Mouse (Mus musculus) c-Kit-positive CD71-positive TER-119-positive erythroid progenitor cells, embryonic 14.5 days (primary cell): ENCODE results near the gene Aebp1.
A peak's percentile ranks its signal among the peaks of the same experiment; 100 is the strongest.

Source experiments
- DNase-seq: peaks from one replicate; pipeline ENCODE4 v3.0.0-alpha.2; 2013; ENCODE audit warnings: low spot score

Aebp1 gene

DNA sequence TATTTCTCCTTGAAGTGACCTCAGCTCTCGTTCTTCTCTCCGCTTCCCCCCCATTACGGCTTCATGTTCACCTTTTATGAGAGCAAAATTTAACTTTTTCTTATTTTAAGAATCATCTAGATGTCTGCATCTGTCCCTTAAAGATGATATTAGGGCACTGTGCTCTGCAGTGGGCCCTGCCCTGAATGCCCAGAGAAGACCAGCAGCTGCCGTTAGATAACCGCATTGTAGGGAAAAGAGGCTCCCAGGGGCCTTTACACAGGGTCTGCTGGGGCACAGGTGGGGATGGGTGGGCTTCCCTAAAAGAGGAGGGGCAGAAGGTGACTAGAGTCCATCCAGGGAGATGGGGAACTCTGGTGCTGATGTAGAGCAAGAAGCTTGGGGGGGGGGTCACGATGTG lies 32.1 kb downstream of the Aebp1 start:
- no peak for DNase-seq

DNA sequence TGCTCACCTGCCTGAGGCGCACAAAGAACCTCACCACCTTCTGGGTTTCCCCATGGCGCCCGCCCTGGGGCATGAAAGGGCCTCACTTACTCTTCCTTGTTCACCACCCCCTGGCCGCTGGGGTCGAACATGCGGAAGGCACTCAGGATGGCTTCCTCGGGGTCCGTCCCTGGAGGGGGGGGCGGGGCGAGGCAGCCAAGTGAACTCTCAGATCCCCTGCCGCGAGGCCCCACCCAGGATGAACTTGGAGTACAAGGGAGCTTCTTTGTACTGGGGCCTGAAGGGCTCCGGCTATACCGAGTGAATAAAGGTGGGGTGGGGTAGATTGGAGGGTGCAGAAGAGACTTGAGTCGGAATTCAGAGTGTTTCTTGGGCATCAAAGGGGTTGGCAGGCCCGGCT lies 35.5 kb downstream of the Aebp1 start:
- DNase-seq = no peak

DNA sequence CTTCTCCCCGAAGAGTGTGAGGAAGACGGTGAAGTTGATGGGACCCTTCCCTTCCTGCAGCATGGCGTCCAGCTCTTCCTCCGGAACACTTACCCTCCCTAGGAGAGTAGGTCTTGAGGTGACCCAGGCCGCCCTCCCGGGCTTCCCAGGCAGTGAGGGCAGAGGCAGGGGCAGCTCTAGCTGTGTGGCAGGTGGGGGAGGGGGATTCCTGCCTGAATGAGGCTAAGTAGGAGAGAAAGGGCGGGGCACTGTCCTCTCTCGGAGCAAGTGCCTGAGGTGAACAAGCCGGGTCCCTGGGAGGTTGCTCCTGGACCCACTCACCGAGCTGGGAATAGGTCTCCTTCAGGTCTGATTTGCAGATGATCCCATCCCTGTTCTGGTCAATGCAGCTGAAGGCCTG lies 36.1 kb downstream of the Aebp1 start:
- no peak for DNase-seq

- peak; percentile 14 for DNase-seq
Measured at GRCm38 (mm10) chr11:5898531-5898930, 36.8 kb downstream of the Aebp1 start, which contains the start of gene Myl7. Gene Myl7, minus strand, starts transcription at chr11:5898782.

DNA sequence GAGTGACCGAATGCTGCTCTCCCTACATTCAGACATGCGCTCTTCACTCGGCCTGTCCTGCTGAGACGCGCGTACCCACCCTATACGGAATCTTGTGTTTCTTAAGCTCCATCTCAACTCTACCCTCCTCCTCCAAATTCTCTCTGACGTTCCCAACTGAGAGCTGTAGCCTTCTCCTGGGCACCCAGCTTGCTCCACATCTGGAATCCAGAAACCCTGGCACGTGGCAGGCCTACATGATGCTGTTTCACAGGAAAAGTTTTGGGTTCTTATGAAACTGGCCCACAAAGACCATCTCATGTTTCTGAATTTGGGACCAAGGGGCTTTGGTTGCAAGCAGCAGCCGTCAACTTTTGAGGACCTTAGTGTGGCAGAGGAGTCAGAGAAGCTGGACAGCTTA lies 37.5 kb downstream of the Aebp1 start:
- no peak for DNase-seq

- DNase-seq = no peak
Measured at GRCm38 (mm10) chr11:5901320-5901719, 39.6 kb downstream of the Aebp1 start.

GRCm38 (mm10) chr11:5901950-5902349 lies 40.2 kb downstream of the Aebp1 start:
- no peak for DNase-seq

GRCm38 (mm10) chr11:5902390-5902789 lies 40.6 kb downstream of the Aebp1 start:
- no peak for DNase-seq

DNA sequence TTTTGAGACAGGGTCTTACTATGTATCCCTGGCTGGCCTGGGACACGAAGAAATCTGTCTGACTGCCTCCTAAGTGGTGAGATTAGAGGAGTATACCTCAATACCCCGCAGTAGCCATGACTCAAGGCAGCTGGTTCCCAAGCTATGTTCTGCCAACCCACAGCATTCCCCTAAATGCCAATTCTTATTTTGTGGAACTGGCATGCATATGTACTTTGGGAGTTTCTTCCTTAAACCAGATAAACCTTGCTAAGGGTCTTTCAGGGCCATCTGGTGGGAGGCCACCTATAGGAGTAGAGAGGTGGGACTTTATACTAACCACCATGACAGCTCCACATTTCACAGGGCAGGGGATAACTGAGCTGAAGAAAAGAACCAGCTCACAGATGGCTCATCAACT lies 42.1 kb downstream of the Aebp1 start:
- DNase-seq = no peak

DNA sequence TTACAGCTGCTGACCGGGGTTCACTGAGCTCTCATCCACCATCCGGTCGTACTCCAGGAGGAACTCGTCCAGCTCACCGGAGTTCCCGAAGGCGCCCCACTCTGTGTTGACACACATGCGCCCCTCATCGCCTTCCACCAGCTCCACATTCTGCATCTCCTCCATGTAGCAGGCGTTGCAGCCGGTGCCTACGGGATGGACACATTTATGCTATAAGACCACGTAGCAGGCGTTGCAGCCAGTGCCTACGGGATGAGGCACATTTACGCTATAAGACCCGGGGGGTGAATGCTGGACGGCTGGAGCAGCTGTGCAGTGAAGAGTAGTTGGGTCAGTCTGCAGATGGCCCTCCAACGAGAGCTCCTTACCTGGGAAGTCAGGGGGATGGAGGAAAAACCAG lies 42.6 kb downstream of the Aebp1 start:
- no peak for DNase-seq

DNA sequence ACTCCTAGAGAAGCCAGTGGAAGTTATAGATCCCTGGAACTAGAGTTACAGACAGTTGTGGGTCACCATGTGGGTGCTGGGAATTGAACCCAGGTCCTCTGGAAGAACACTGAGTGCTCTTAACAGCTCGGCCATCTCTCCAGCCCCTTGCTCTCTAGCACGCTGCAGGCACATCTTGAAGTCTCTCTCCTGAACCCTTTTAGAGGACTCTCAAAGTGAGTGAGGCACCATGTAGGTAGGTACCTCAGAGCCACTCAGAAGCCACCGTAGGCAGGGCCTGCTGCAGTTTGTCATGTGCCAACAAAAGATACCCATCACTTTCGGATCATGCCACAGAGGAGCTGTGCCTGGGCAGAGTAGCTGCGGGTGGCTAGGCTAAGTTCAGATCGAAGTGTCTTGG lies 43.1 kb downstream of the Aebp1 start:
- no peak for DNase-seq

- no peak for DNase-seq
Measured at GRCm38 (mm10) chr11:5905778-5906518, 44.2 kb downstream of the Aebp1 start.

DNA sequence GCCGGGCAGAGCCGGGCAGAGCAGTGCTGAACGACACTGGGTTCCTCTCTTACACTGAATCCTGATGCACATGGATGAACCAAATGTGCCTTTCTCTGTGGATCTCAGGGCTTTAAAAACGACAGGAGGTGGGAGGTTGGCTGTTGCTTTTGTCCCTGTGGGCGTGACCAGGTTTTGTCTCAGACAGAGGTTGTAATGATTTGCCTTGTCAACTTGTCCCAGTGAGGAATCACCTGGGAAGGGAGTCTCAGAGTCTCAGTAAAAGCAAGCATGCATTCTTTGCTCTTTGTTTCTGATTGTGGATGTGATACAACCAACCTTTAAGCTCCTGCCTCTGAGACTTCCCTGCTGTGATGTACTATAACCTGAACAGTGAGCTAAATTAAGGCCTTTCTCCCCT lies 45.3 kb downstream of the Aebp1 start:
- DNase-seq = no peak

DNA sequence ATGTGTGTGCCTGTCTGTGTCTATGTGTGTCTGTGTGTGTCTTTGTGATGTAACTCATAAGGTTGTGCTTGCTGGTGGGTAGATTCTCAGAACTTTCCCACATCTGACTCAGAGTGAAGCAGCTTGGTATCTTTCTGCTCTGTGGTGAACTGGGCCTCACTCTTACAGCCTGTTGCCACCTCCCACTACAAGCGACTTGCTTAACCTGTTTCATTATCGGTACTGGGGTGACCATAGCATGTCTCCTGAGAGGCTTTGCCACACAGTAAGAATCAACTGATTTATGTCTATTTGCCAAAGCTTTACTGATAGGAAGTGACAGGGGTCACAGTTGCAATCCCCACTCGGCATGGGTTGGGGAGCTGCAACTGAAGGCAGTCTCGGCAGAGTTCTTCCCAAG lies 46.9 kb downstream of the Aebp1 start:
- no peak for DNase-seq

DNA sequence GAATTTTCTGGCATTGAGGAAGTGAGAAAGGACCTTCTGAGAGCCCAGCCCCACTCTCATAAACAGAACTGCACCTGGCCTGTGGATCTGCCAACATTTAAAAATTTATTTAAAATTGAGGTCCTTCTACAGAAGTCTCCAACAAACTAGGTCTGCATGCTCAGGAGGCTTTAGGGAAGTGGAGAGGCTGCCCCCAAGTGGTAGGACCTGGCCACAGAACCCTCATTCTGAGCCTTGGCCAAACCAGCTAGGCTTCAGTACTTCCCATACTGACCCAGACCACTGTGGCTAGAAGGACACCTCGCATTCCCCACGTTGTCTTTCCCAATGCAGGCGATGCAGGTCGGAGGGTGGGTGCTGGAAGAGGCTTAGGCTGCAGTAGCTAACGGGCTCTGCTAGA lies 50.9 kb downstream of the Aebp1 start:
- peak; percentile 24 for DNase-seq

- no peak for DNase-seq
Measured at GRCm38 (mm10) chr11:5913256-5913655, 51.5 kb downstream of the Aebp1 start.

DNA sequence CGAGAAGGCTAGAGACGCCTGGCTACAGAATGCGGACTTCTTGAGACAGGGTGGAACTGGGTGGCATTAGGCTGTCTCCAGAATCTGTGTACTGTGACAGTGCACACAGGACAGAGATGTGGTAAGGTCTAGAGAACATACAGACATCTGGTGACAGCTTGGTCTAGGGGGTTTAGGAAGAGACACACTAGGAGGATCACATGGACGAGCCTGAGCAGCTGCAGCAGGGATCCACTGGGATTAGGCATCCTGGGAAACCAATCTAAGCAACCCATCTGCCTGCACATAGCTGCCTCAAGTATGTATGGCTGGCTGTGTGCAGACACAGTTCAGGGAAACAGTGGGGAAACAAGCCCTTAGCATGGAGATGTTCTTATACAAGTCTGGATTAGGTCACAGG lies 52.2 kb downstream of the Aebp1 start:
- DNase-seq = no peak

GRCm38 (mm10) chr11:5914940-5915339 lies 53.2 kb downstream of the Aebp1 start:
- DNase-seq = no peak

DNA sequence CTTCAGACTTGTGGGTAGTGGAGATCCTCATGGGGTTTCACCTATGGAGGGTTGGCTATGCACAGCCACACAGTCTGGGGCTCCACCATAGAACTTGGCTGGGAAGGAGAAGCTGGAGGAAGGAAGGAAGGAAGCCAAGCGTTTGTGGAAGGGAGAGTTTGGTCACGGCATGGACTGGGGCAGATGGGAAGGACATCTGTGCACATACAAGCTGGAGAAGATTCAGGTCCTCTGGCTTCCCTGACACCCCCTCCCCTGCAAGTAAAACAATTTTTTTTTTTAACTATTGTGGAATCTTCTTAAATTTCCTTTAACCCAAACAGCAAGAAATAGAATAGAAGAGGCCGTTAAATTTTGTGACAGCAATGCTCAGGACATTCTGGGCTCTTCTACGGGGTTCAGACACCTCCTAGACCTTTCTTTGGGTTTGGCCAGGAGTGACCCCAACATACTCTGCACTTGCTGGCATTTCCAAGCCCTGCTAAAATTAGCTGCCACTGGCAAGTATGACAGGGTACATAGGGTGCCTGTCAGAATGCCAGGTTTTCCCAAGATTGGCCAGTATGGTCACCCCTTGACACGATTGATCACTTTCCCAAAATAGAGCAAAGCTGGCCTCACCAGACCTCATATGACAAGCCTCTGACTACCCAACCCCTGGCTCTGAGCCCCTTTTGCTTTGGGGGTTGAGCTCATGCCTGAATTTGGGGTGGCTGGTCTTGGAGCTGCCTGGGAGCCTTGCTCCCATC lies 53.9 kb downstream of the Aebp1 start:
- no peak for DNase-seq

DNA sequence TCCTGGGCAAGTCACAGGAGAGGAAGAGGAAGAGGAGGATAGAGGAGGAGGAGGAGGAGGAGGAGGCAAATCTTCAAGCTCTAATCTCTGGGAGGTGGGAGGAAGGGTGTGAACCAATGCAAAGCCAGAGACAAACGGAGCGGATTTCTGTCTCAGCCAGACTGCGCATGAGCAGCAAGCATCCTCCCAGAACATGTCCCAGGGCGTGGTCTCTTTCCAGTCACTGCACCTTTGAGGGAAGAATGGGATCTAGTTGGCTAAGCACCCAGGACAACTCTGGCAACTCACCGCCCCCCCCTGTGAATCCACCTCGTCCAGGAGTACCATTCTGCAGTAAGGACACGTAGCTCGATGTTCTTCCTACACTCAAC lies 54.4 kb downstream of the Aebp1 start:
- DNase-seq = no peak

GRCm38 (mm10) chr11:5918111-5918510 lies 56.4 kb downstream of the Aebp1 start:
- no peak for DNase-seq

DNA sequence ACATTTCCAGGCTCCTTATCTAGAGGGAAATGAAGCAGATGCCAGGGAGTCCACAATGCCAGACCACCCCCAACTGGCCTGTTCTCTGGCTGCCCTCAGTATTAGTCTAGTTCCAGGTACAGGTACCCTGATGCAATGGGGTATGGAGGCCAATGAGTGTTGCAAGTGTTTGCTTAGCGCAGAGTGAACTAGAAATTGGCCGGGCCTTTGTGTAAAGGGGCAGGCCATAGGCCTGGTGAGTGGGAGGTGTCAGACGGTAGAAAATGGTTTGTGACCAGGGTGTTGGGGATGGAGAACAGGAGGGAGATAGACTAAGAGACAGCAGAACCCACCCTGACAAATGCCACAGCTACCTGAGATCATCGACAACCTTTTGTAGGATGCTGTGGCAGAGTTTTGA lies 57.9 kb downstream of the Aebp1 start:
- DNase-seq = no peak

DNA sequence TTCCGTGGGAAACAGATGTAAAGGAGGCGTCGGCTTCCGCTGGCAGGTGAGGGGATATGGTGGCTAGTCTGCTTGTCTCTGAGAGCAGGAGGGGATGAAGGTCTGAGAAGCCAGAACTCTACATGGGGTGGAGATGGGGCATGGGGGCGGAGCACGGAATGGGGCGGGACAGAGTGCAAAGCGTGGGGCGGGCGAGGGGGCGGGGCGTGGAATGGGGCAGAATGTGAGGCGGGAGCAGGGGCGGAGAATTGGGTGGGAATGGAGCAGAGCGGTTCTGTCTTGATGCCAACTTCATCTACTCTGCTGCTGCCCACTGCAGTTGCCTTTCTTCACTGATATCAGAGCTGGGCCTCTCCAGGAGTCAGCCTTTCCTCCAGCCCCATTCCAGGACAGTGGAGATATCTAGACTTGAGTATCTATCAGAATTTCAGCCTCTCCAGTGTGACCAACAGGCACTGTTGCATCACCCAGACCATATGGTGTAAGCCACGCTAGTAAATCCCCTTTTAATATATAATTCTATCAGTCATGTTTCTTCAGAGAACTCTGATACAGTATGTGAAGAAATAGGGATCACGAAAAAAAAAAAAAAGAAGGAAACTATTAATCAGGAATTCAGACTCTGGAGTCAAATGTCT lies 58.7 kb downstream of the Aebp1 start:
- DNase-seq = no peak
